Mouse (Mus musculus): ENCODE results near the gene Mtr.

- TF ChIP-seq POLR2A (IDR thresholded peaks at IDR 0.05; ENCODE audit: extremely low read depth, insufficient read depth, low read length) (no peak), CTCF (IDR thresholded peaks at IDR 0.05; ENCODE audit: extremely low read depth, insufficient read depth, low read length) (no peak)
Measured at GRCm38 (mm10) chr13:12167276-12167675, 90.6 kb downstream of the Mtr start.
